Mouse (Mus musculus) urinary bladder, postnatal 14 days (tissue): ENCODE data around the gene Nell1.

Source experiments
- DNase-seq: peaks from one replicate; pipeline ENCODE4 v3.0.0; 2021; ENCODE audit warnings: low spot score

The Nell1 gene

DNA sequence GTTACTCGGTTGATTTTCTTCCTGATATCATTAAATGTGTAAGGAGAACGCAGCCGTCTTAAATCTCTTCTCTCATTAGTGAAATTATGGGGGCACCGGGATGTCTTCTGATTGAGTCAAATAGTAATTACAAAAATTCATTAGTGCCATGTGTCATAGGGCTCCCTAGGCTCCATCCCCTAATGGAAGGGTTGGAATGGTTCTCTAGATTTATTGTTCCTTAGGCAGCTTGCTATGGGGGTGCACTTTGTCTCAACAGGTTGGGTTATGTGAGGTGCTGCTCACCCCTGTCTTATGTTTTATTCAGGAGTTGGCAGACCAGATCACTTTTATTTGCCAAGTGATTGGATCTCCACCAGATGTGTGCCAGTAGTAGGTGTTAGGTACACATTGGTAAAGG is 75.5 kb downstream of the Nell1 start:
- no peak for DNase-seq

DNA sequence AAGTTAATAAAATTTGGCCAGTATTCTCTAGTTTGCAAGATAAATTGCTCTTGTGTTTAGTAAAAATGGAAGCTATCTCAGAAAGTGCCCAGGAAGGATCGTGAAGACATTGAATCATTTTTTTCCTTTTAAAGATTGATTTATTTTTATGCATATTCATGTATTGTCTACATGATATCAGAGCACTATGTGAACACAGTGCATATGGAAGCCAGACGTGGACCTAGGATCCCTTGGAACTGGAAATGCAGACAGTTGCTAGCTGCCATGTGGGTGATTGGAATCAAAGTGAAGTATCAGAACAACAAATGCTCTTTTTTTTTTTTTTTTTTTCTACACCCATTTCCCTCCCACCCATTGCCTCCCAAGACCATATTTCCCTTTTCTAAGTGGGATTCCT is 79.0 kb downstream of the Nell1 start:
- DNase-seq, result no peak

DNA sequence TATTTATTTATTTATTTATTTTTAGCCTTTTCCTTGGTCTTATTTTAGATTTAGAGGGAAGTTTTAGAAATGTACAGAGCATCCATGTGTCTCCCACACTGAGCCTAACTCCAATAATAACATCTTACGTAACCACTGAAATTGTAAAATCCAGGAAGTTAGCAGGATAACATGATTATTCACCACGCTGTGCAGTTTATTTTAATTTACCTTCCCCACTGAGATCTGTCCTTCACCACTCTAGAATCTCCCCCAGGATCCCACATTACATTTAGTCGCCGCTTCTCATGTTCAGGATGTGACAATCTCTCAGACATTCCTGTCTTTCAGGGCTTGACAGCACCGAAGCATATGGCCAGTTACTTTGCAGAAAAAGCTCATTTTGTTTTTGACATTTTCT is 119.8 kb downstream of the Nell1 start:
- no peak for DNase-seq

DNA sequence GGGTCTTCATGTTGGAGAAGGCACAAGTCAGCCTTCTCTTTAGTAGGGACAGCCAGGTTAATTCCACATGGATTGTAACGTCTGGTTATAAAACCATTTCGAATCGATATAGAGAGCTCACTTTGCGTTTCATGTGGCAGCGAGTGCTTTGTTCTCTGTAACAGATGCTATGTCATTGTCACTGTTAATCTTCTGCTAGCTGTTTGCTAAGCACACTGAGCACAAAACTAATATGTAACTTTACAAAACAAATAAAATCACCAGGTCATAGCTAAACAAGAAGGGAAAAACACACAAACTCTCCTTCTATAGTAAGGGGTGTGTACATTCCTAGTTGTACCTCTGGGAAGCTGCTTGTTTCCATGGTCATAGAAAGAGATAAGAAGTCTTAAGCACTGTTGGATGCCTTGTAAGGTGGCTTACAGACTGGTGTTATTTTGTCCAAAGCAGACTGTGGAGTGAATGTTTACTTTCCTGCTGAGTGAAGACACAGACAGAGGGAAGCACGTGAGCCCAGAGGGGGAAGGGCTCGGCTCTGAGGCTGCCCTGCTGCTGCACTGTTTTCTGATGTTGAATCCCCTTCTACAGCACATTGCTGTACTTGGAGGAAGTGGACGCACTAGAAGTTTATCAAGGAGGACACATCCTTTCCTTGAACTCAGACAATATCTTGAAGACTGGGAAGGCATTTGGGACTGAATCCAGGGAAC is 131.1 kb downstream of the Nell1 start:
- no peak for DNase-seq

DNA sequence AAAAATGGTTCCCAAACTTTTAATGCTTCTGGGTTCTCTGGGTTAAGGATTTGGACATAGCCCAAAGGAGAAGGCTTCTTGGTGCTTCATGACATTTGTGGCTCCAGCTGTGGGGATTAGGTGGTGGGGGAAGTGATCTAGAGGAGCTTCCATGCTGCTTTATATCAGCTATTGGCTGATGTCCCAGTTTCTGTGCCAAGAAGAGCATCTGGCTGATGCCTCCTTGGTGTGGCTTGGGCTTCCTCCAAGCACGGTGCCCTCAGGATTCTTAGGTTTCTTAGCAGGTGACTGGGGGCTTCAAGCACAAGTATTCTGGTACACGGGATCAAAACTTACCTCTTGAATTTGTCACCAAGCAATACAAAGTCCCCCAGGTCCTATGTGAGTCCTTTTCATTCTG is 132.6 kb downstream of the Nell1 start:
- no peak for DNase-seq

GRCm38 (mm10) chr7:50118348-50118747 is 143.7 kb downstream of the Nell1 start:
- DNase-seq, result no peak

DNA sequence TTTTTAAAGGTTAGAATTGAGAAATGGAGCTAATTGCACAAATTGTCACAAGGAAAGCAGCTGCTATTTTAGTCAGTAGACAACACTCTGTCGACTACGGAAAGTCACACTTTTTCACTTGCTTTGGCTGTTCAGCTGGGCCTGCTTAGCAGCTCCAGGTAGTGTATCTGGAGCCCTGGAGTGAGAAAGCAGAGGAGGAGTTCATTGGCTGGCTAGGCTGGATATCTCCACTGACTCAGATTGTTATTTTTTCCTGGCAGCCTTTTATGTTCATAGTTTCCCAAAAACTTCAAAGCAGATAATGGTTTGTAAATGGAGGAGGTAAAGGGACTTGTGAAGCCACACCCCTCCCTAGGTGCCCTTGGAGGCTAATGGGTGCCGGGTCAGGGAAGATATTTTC is 163.0 kb downstream of the Nell1 start:
- DNase-seq, result no peak

DNA sequence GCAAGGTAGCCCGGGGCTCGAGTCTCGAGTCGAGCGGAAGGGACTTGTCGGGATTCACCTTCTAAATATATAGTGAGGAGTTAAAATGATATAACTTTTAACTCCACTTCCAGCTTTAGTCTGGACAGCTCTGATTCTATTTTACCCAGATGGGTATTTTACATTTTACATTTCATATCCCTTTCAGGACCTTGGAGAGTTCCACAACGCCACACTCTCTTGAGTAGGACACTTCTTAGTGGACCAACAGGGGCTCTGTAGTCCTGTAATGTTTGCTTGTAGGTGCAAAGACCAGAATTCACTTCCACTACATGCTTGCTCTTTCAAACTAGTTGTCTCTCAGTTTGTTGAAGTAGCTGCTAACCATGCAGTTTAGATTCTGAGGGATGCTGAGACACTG is 174.7 kb downstream of the Nell1 start:
- no peak for DNase-seq

- no peak for DNase-seq
Observed at GRCm38 (mm10) chr7:50150838-50151237, 176.2 kb downstream of the Nell1 start.

- no peak for DNase-seq
Observed at GRCm38 (mm10) chr7:50153618-50154017, 179.0 kb downstream of the Nell1 start.

DNA sequence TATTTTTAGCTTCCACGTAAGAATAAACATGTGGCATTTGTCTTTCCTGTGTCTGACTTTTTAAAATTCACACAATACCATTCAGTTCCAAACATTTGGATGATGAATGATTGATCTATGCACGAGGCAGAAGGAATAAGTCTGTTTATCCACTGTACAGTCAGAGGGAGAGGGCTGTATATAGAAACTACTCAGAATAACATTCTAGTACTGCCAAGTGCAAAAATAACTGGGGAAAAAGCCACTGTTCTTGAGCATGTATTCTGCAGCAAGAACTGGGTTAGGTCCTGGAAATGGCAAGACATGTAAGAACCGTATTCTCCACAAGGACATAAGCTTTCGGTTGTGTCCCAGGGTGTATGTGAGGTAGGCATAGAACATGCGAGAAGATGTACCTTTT is 187.9 kb downstream of the Nell1 start:
- DNase-seq, result no peak

- no peak for DNase-seq
Observed at GRCm38 (mm10) chr7:50168778-50169177, 194.1 kb downstream of the Nell1 start.

DNA sequence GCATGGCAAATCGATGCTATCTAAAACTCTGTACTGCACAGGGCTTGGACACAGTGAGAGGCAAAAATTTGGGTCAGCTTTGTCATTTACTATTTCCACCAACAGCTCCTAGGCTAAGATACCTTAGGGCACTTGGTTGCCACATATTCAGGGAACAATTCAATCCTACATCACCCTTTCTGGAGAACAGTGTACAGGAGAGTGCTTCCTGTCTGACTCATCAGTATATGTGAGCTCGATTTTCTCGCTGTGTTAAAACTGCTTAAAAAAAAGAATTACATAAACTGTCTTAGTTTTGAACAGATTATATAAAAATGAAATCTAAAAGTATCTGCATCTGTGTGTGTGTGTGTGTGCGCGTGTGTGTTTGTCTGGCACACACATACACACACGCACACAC is 211.6 kb downstream of the Nell1 start:
- DNase-seq, result no peak

GRCm38 (mm10) chr7:50193955-50194354 is 219.3 kb downstream of the Nell1 start:
- DNase-seq, result no peak

- DNase-seq, result no peak
Observed at GRCm38 (mm10) chr7:50195080-50195611, 220.5 kb downstream of the Nell1 start.

- no peak for DNase-seq
Observed at GRCm38 (mm10) chr7:50205268-50205667, 230.6 kb downstream of the Nell1 start.

GRCm38 (mm10) chr7:50210678-50211251 is 236.1 kb downstream of the Nell1 start:
- no peak for DNase-seq

GRCm38 (mm10) chr7:50221849-50222248 is 247.2 kb downstream of the Nell1 start:
- DNase-seq, result no peak

DNA sequence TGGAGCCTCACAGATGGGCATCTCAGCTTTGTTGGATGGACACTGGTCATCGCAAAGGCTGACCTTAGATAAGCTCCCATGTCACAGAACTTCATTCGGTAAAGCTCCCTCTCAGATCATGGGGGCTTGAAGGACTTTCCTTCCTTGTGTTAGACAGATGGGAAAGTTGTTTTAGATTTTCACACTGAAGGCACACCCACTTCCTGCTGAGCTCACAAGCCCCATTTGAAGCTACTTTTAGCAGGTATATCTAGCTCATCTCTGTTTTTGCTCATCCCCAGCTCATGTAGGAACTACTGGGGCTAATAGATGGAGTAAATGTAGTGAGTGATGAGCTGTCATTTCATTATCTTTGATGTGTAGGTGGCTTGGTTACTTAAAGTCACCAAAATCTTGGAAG is 252.0 kb downstream of the Nell1 start:
- DNase-seq, result no peak

DNA sequence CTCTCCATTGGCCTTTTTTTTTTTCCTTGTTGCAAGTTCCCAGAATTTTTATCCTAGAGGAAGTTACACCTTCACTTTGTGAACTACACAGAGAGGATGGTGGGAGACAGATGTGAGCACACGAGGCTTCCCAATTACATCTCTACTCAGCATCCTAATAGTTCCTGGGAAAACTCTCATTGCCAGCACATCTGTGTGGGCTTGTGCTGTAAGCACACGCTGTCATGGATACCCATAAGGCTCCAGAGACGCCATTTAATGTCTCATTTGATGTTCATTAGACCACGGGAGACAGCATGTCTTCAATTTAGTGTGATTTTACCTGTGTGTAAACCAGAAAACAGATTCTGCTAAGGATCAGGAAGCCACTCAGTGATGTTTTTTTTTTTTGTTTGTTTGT is 253.6 kb downstream of the Nell1 start:
- DNase-seq, result no peak

DNA sequence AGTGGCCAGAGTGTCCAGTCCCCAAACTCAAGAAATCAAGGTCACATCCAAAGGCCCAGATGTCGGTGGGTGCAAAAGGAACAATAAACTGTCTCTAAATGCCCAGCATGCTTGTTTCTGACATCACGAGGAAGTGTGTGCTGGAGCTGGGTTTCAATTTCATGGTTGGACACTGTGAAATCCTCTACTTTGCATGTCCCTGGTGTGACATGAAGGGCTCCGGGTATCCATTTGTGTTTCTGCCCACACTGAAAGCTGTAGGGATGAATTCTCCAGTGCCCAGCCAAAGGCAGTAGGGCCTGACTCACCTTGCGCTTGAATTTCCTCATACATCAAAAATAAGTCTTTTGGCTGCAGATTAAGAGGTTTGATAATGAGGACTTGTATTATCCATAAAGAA is 266.5 kb downstream of the Nell1 start:
- DNase-seq, result no peak

DNA sequence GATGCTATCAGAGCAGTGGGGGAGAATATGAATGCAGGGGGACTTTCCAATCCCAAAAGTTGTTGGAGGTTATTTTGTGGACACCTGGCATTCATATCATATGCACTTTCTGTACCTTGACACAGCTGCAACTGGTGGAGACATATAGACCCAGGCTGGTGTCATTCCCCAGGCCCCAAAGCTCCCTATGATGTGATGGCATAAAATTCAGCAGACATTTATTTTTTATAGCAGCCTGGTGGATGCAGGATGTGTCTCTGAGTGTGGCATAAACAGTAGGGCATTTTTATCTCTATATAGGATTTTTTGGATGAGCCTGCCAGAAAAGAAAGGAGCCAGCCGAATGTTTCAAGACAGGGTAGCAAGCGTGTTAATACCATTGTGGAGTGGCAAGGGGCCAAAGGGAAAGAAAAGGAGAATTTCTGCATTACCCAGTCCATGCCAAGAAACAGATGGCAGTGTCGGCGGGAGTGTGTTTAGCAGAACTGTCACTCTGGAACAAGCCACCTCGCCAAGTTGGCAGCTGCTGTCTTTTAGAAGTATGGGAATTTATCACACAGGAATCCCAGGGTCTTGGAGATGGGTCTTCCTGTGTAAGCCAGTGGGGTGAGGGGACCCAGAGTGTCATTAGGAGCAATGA is 267.1 kb downstream of the Nell1 start:
- DNase-seq, result peak; percentile 6

GRCm38 (mm10) chr7:50253166-50253565 is 278.5 kb downstream of the Nell1 start:
- DNase-seq, result no peak
